Mouse (Mus musculus) T-helper 1 cell (primary cell): ENCODE measurements around the gene Obox8.

Source experiments
- in situ Hi-C: fragments of 300-600 bp; cut with MboI, MseI; formaldehyde crosslinking; loops from one replicate; pipeline ENCODE4 v1.15.1; 2025; ENCODE audit warnings: high pct_unique_total_duplicates

Gene Obox8

DNA sequence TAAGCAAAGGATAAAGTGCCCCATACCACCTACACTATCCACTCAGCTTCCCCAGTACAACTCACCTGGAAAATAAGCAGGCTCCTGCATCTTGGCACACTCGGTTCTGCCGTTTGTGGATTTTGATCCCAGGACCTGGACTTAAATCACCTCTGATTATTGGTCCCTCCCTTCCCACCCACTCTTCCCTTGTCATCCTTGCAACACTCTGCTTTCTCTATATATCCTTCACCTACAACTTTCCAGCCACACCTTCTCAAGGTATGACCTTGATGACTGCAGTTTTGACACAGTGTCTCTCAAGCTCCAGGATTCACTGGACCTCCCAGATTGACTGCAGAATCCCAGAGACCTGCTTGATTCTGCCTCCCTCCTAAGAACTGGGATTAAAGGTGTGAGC, at the start of gene Obox8:
Gene Obox8 (minus strand): TSS at position 101 of the 400 bp plus-strand sequence.
- in situ Hi-C loops = no loop called here

DNA sequence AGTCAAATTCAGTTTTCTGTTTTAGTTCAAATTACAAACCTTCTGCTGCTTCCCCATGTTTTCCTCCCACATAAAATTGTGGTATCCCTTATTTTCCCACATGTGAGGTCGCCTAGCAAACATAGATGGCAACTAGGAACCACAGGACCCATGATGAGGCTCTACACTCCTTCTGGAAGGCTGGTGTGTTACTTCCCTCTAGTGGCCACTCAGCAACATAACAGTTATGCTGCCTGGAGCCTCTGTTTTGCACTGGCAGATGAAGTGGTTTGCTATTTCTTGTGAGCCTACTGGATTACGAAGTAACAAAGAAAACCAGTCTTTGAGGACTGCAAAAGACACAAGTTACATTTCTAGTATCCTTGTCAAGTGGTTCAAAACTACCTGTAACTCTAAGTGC, 16.1 kb downstream of the Obox8 start:
- in situ Hi-C loops = loop anchor here (25.0 kb wide), 1 partner anchor 955 kb away; no protein-coding TSS in a partner anchor

DNA sequence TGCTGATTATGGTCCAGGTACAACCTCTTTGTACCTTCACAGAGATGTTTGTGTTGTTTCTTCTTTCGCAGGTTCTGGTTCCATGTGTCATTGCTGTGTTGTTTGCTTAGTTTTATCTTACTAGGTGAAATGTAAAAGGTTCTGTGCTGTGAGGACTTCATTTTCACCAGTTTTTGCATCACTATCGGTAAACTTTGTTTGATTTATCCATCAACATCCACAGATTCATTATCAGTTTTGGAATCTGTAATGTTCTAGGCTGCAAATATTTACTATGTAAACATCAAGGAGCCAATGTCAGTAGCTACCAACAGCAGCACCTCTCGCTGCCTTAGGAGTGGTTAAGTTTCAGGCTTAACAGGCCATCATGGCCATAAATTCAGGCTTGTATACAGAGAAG, 24.7 kb downstream of the Obox8 start:
- in situ Hi-C loops = loop anchor here (25.0 kb wide), 1 partner anchor 946 kb away; no protein-coding TSS in a partner anchor

DNA sequence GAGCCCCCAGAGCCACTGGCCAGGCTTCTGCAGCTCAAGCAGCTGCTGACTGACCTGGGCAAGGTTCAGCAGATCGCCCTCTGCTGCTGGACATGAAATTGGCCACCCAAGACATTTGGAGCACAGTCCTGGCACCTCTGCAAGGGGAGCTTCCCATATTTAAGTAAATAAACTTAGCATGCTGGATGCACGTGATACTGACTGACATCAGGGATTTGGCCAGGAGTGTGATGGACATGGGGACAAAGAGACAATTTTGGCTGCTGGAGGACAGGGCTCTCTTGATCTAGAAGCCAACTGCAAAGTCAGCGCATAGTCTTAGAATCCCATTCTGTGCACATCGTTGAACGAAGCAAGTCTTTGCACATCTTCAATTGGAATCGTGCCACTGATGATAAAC, 25.8 kb downstream of the Obox8 start:
- in situ Hi-C loops = loop anchor here (25.0 kb wide), 1 partner anchor 945 kb away; no protein-coding TSS in a partner anchor
